Comparison of ENCODE assay signal across 31 mouse cellular contexts in genomic region chr3:107545278-107545677, GRCm38 (mm10). TPM values are rescaled to one million over a fixed set of nuclear protein-coding genes. Genes with fewer than 3 reads are reported as not detected.
DNase-seq lines count a peak whose midpoint lies in the region; ATAC-seq lines count a peak whose summit lies in the region.
"Had no signal": no experiment of that assay in that cellular context is flagged by ENCODE, and none has a peak within 500 bp of the region (broad histone marks: within the 10 kb centered on the region; RNA-seq: fewer than 3 reads in every experiment).

No protein-coding gene starts in this region.

- no peak for DNase-seq in kidney, postnatal 10 days
- DNase-seq in gastrocnemius, adult 8-10 months (ENCODE audit: low spot score in 2 of 2) = no peak
- no peak for DNase-seq in ovary, postnatal 10 days (ENCODE audit: low spot score)
- DNase-seq: cerebellum, adult 2 months; gastrocnemius, postnatal 25 days; heart, adult 18-20 months; heart, postnatal 10 days; layer of hippocampus, adult 9-11 months; lung, adult 18-20 months; lung, postnatal 14 days had no signal

- peak overlapping the region; percentile 39 for H3K27ac ChIP-seq in forebrain, embryonic 16.5 days (ENCODE audit: low read length)
- no peak overlapping the region for H3K27ac ChIP-seq in forebrain, embryonic 12.5 days
- H3K27ac ChIP-seq in kidney, embryonic 14.5 days (ENCODE audit: low read depth, low read length) = no peak overlapping the region
- H3K27ac ChIP-seq in limb, embryonic 12.5 days = peak overlapping the region; percentile 50; the same call in 1 of the 2 replicates
- H3K27ac ChIP-seq in neural tube, embryonic 13.5 days (replicated peaks) = peak overlapping the region; percentile 74
- H3K27ac ChIP-seq: intestine, embryonic 15.5 days; left cerebral cortex, adult 2 months; liver, embryonic 12.5 days; midbrain, embryonic 12.5 days had no signal

- no peak overlapping the region for H3K4me2 ChIP-seq in forebrain, embryonic 16.5 days (ENCODE audit: low read length)
- no peak overlapping the region for H3K4me2 ChIP-seq in forebrain, embryonic 12.5 days
- no peak overlapping the region for H3K4me2 ChIP-seq in kidney, embryonic 14.5 days (replicated peaks; ENCODE audit: low read depth, low read length)
- H3K4me2 ChIP-seq in limb, embryonic 12.5 days = no peak overlapping the region
- no peak overlapping the region for H3K4me2 ChIP-seq in neural tube, embryonic 13.5 days
- H3K4me2 ChIP-seq: heart, embryonic 12.5 days; intestine, embryonic 15.5 days; liver, embryonic 12.5 days; midbrain, embryonic 12.5 days had no signal

- H3K36me3 ChIP-seq in forebrain, embryonic 16.5 days (ENCODE audit: control insufficient read depth, insufficient read depth) = no peaks in the 10 kb centered on the region
- H3K36me3 ChIP-seq in forebrain, embryonic 12.5 days (replicated peaks) = no peaks in the 10 kb centered on the region
- no peaks in the 10 kb centered on the region for H3K36me3 ChIP-seq in kidney, embryonic 14.5 days (ENCODE audit: control insufficient read depth, insufficient read depth, low read length)
- no peaks in the 10 kb centered on the region for H3K36me3 ChIP-seq in limb, embryonic 12.5 days
- no peaks in the 10 kb centered on the region for H3K36me3 ChIP-seq in neural tube, embryonic 13.5 days
- H3K36me3 ChIP-seq: G1E; heart, embryonic 12.5 days; intestine, embryonic 15.5 days; liver, embryonic 12.5 days; midbrain, embryonic 12.5 days had no signal

- no peak overlapping the region for H3K4me3 ChIP-seq in forebrain, embryonic 16.5 days (replicated peaks; ENCODE audit: low read length)
- no peak overlapping the region for H3K4me3 ChIP-seq in forebrain, embryonic 12.5 days (replicated peaks)
- no peak overlapping the region for H3K4me3 ChIP-seq in kidney, embryonic 14.5 days (ENCODE audit: low read length)
- H3K4me3 ChIP-seq in limb, embryonic 12.5 days (replicated peaks) = no peak overlapping the region
- H3K4me3 ChIP-seq in neural tube, embryonic 13.5 days = no peak overlapping the region
- H3K4me3 ChIP-seq: heart, embryonic 12.5 days; intestine, embryonic 15.5 days; left cerebral cortex, adult 2 months; liver, embryonic 12.5 days; midbrain, embryonic 12.5 days had no signal

- no peak overlapping the region for H3K9ac ChIP-seq in forebrain, embryonic 16.5 days (replicated peaks; ENCODE audit: low read depth, low read length)
- no peak overlapping the region for H3K9ac ChIP-seq in forebrain, embryonic 12.5 days
- no peak overlapping the region for H3K9ac ChIP-seq in kidney, embryonic 14.5 days (ENCODE audit: low read depth, low read length)
- H3K9ac ChIP-seq in limb, embryonic 12.5 days (replicated peaks) = no peak overlapping the region
- no peak overlapping the region for H3K9ac ChIP-seq in neural tube, embryonic 13.5 days
- H3K9ac ChIP-seq: heart, embryonic 12.5 days; intestine, embryonic 15.5 days; liver, embryonic 12.5 days; midbrain, embryonic 12.5 days had no signal

- 65% methylated on average over 5 of the region's 5 CpGs for WGBS in forebrain, embryonic 16.5 days
- WGBS in forebrain, embryonic 12.5 days = 85% methylated on average over 5 of the region's 5 CpGs
- WGBS in kidney, embryonic 14.5 days = 35% methylated on average over 5 of the region's 5 CpGs
- 34% methylated on average over 5 of the region's 5 CpGs for WGBS in limb, embryonic 12.5 days
- 47% methylated on average over 5 of the region's 5 CpGs for WGBS in neural tube, embryonic 13.5 days

- H3K4me1 ChIP-seq in forebrain, embryonic 16.5 days (replicated peaks; ENCODE audit: control insufficient read depth, insufficient read depth, low read length) = peaks cover 14% of the 10 kb centered on the region
- peaks cover 3% of the 10 kb centered on the region; the same call in 1 of the 2 replicates for H3K4me1 ChIP-seq in forebrain, embryonic 12.5 days
- H3K4me1 ChIP-seq in kidney, embryonic 14.5 days (ENCODE audit: control insufficient read depth, insufficient read depth, low read length) = peaks cover 9% of the 10 kb centered on the region; the same call in 1 of the 2 replicates
- peaks cover 38% of the 10 kb centered on the region for H3K4me1 ChIP-seq in limb, embryonic 12.5 days (replicated peaks)
- H3K4me1 ChIP-seq in neural tube, embryonic 13.5 days (replicated peaks) = peaks cover 35% of the 10 kb centered on the region
- H3K4me1 ChIP-seq: heart, embryonic 12.5 days; intestine, embryonic 15.5 days; liver, embryonic 12.5 days; midbrain, embryonic 12.5 days had no signal

- no peaks in the 10 kb centered on the region for H3K27me3 ChIP-seq in forebrain, embryonic 16.5 days (replicated peaks; ENCODE audit: control insufficient read depth, insufficient read depth, low read length)
- no peaks in the 10 kb centered on the region for H3K27me3 ChIP-seq in forebrain, embryonic 12.5 days
- peaks cover 70% of the 10 kb centered on the region for H3K27me3 ChIP-seq in kidney, embryonic 14.5 days (ENCODE audit: control insufficient read depth, insufficient read depth, low read length)
- H3K27me3 ChIP-seq in limb, embryonic 12.5 days = peaks cover 50% of the 10 kb centered on the region
- H3K27me3 ChIP-seq in neural tube, embryonic 13.5 days = peaks cover 31% of the 10 kb centered on the region
- H3K27me3 ChIP-seq: midbrain, embryonic 12.5 days; Patski had no signal

- ATAC-seq in forebrain, embryonic 16.5 days = peak; percentile 53
- no peak for ATAC-seq in forebrain, embryonic 12.5 days (ENCODE audit: low FRiP score)
- peak; percentile 5; the same call in 1 of the 2 replicates for ATAC-seq in kidney, embryonic 14.5 days (ENCODE audit: low FRiP score, low TSS enrichment)
- ATAC-seq in limb, embryonic 12.5 days (ENCODE audit: insufficient number of reproducible peaks, insufficient read depth, low FRiP score, low TSS enrichment, low read depth) = peak; percentile 30; the same call in 1 of the 2 replicates
- ATAC-seq in neural tube, embryonic 13.5 days (ENCODE audit: low read depth) = no peak
- ATAC-seq: liver, embryonic 12.5 days had no signal

- H3K9me3 ChIP-seq in forebrain, embryonic 16.5 days (ENCODE audit: control insufficient read depth, low read length) = no peaks in the 10 kb centered on the region
- no peaks in the 10 kb centered on the region for H3K9me3 ChIP-seq in forebrain, embryonic 12.5 days
- no peaks in the 10 kb centered on the region for H3K9me3 ChIP-seq in kidney, embryonic 14.5 days (ENCODE audit: control insufficient read depth, low read length)
- H3K9me3 ChIP-seq in limb, embryonic 12.5 days = no peaks in the 10 kb centered on the region
- no peaks in the 10 kb centered on the region for H3K9me3 ChIP-seq in neural tube, embryonic 13.5 days
- H3K9me3 ChIP-seq: G1E; heart, embryonic 12.5 days; intestine, embryonic 15.5 days; liver, embryonic 12.5 days; midbrain, embryonic 12.5 days had no signal

RNA-seq across cellular contexts. Expression of gene Ubl4b, which starts 9.6 kb away (rescaled TPM):
- not detected in 2 replicates for polyA plus RNA-seq in forebrain, embryonic 16.5 days (2015; fragmentation: Nextera tagmentation; extraction: Ambion mirVana)
- polyA plus RNA-seq in forebrain, embryonic 12.5 days (2016; fragmentation: Nextera tagmentation; extraction: Ambion mirVana) = 0.19 and 0.27 TPM in 2 replicates
- polyA plus RNA-seq in kidney, embryonic 14.5 days (2014; fragmentation: Nextera tagmentation; extraction: Ambion mirVana) = not detected in 2 replicates
- polyA plus RNA-seq in limb, embryonic 12.5 days (2016; fragmentation: Nextera tagmentation; extraction: Ambion mirVana) = 0.15 and 0.24 TPM in 2 replicates
- polyA plus RNA-seq in neural tube, embryonic 13.5 days (2015; fragmentation: Nextera tagmentation; extraction: Ambion mirVana) = not detected in 2 replicates
- not detected for total RNA-seq in gastrocnemius, adult 8-10 months (2022)
- total RNA-seq: adrenal gland, adult 18-20 months; CH12.LX; gastrocnemius, postnatal 25 days; heart, adult 18-20 months; heart, postnatal 10 days; left cerebral cortex, postnatal 36 days; megakaryocyte progenitor cell, adult 5-6 weeks had no signal
- polyA plus RNA-seq: cerebellum, adult 2 months; embryonic facial prominence, embryonic 14.5 days; G1E; heart, embryonic 12.5 days; hindbrain, embryonic 11.5 days; intestine, embryonic 15.5 days; liver, embryonic 12.5 days; midbrain, embryonic 12.5 days; Patski; spleen, adult 2 months; urinary bladder, adult 2 months had no signal

RNA-seq across cellular contexts. Expression of gene Slc6a17, which starts 27.5 kb away (rescaled TPM):
- 16.0 and 21.6 TPM in 2 replicates for polyA plus RNA-seq in forebrain, embryonic 16.5 days (2015; fragmentation: Nextera tagmentation; extraction: Ambion mirVana)
- 5.7 and 8.3 TPM in 2 replicates for polyA plus RNA-seq in forebrain, embryonic 12.5 days (2016; fragmentation: Nextera tagmentation; extraction: Ambion mirVana)
- polyA plus RNA-seq in kidney, embryonic 14.5 days (2014; fragmentation: Nextera tagmentation; extraction: Ambion mirVana) = 1.7 and 2.9 TPM in 2 replicates
- 4.5 and 7.0 TPM in 2 replicates for polyA plus RNA-seq in limb, embryonic 12.5 days (2016; fragmentation: Nextera tagmentation; extraction: Ambion mirVana)
- 8.1 and 8.7 TPM in 2 replicates for polyA plus RNA-seq in neural tube, embryonic 13.5 days (2015; fragmentation: Nextera tagmentation; extraction: Ambion mirVana)
- total RNA-seq in gastrocnemius, adult 8-10 months (2022) = 1 to 10 TPM in 1 of 4 experiments, under 1 TPM in 3; 0.65 to 1.2 (median 0.80) TPM
- total RNA-seq: CH12.LX; megakaryocyte progenitor cell, adult 5-6 weeks had no signal
- polyA plus RNA-seq: G1E had no signal

RNA-seq across cellular contexts. Expression of gene Alx3, which starts 49.6 kb away (rescaled TPM):
- 2.7 and 4.9 TPM in 2 replicates for polyA plus RNA-seq in forebrain, embryonic 16.5 days (2015; fragmentation: Nextera tagmentation; extraction: Ambion mirVana)
- polyA plus RNA-seq in forebrain, embryonic 12.5 days (2016; fragmentation: Nextera tagmentation; extraction: Ambion mirVana) = 8.3 and 8.7 TPM in 2 replicates
- polyA plus RNA-seq in kidney, embryonic 14.5 days (2014; fragmentation: Nextera tagmentation; extraction: Ambion mirVana) = 0.26 TPM in 1 of 2 replicates, not detected in the other
- 14.5 and 15.1 TPM in 2 replicates for polyA plus RNA-seq in limb, embryonic 12.5 days (2016; fragmentation: Nextera tagmentation; extraction: Ambion mirVana)
- polyA plus RNA-seq in neural tube, embryonic 13.5 days (2015; fragmentation: Nextera tagmentation; extraction: Ambion mirVana) = 0.58 TPM in 1 of 2 replicates, not detected in the other
- total RNA-seq in gastrocnemius, adult 8-10 months (2022) = not detected
- total RNA-seq: adrenal gland, adult 18-20 months; adrenal gland, postnatal 4 days; CH12.LX; gastrocnemius, postnatal 25 days; heart, adult 18-20 months; megakaryocyte progenitor cell, adult 5-6 weeks had no signal
- polyA plus RNA-seq: G1E; spleen, adult 2 months; urinary bladder, adult 2 months had no signal

Comparison
In these comparisons a context has a peak if more than half of its experiments do, and no peak if none do; other contexts are left out.
1. ATAC-seq: peak in forebrain, embryonic 16.5 days (single experiment), kidney, embryonic 14.5 days (single experiment) and limb, embryonic 12.5 days (single experiment); none in forebrain, embryonic 12.5 days (single experiment) and neural tube, embryonic 13.5 days (single experiment).
2. H3K27ac ChIP-seq: peak in forebrain, embryonic 16.5 days (single experiment), limb, embryonic 12.5 days (single experiment) and neural tube, embryonic 13.5 days (single experiment); none in forebrain, embryonic 12.5 days (single experiment) and kidney, embryonic 14.5 days (single experiment).